Mouse (Mus musculus): ENCODE results near the gene Cyp2d40.

The Cyp2d40 gene

DNA sequence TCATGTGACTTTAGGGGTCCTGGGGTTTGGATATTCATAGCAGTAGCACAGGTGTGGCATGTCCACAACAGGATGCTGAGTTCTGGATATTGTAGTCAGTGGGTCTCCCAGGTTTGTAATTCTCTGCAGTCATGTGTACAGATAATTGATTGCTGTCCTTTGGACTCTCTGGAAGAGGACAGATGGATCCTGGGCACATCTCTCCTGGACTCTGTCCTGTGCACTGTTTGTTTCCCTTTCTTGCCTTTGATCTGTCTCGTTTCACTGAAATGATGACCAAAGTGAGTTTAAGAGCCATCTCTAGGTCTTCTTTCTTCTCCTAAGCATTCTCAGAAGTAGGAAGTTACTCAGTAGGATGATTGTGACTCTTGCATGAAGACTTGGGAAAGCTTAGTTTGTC, 16.5 kb downstream of the Cyp2d40 start:
- TF ChIP-seq GATA4 (IDR thresholded peaks at IDR 0.05; ENCODE audit: insufficient replicate concordance, low read length): no peak
